Mouse (Mus musculus): ENCODE data around the gene Ppp1r9a.

Ppp1r9a gene

GRCm38 (mm10) chr6:4956651-4957050, 53.9 kb downstream of the Ppp1r9a start:
- DNase-seq (ENCODE audit: low spot score) = peak; percentile 37

GRCm38 (mm10) chr6:4962197-4962596, 59.5 kb downstream of the Ppp1r9a start:
- DNase-seq (ENCODE audit: low spot score) = no peak

- no peak for DNase-seq (ENCODE audit: low spot score)
Observed at GRCm38 (mm10) chr6:4963049-4963448, 60.3 kb downstream of the Ppp1r9a start.

- no peak for DNase-seq (ENCODE audit: low spot score)
Observed at GRCm38 (mm10) chr6:4967236-4967635, 64.5 kb downstream of the Ppp1r9a start.

- no peak for DNase-seq (ENCODE audit: low spot score)
Observed at GRCm38 (mm10) chr6:4971229-4971628, 68.5 kb downstream of the Ppp1r9a start.

GRCm38 (mm10) chr6:4972808-4973207, 70.1 kb downstream of the Ppp1r9a start:
- DNase-seq (ENCODE audit: low spot score) = no peak

GRCm38 (mm10) chr6:4973337-4973736, 70.6 kb downstream of the Ppp1r9a start:
- no peak for DNase-seq (ENCODE audit: low spot score)

- no peak for DNase-seq (ENCODE audit: low spot score)
Observed at GRCm38 (mm10) chr6:4977515-4977914, 74.8 kb downstream of the Ppp1r9a start.

GRCm38 (mm10) chr6:4978249-4978648, 75.5 kb downstream of the Ppp1r9a start:
- DNase-seq (ENCODE audit: low spot score) = no peak

- no peak for DNase-seq (ENCODE audit: low spot score)
Observed at GRCm38 (mm10) chr6:4978897-4979296, 76.2 kb downstream of the Ppp1r9a start.

- DNase-seq (ENCODE audit: low spot score) = no peak
Observed at GRCm38 (mm10) chr6:4980113-4980512, 77.4 kb downstream of the Ppp1r9a start.

GRCm38 (mm10) chr6:4982686-4983162, 80.0 kb downstream of the Ppp1r9a start:
- no peak for DNase-seq (ENCODE audit: low spot score)

- no peak for DNase-seq (ENCODE audit: low spot score)
Observed at GRCm38 (mm10) chr6:4985668-4986067, 83.0 kb downstream of the Ppp1r9a start.

GRCm38 (mm10) chr6:4987084-4987483, 84.4 kb downstream of the Ppp1r9a start:
- no peak for DNase-seq (ENCODE audit: low spot score)

GRCm38 (mm10) chr6:4988688-4989087, 86.0 kb downstream of the Ppp1r9a start:
- no peak for DNase-seq (ENCODE audit: low spot score)

GRCm38 (mm10) chr6:4992308-4992707, 89.6 kb downstream of the Ppp1r9a start:
- no peak for DNase-seq (ENCODE audit: low spot score)

- DNase-seq (ENCODE audit: low spot score) = no peak
Observed at GRCm38 (mm10) chr6:4993600-4994160, 91.0 kb downstream of the Ppp1r9a start.

GRCm38 (mm10) chr6:4994161-4994919, 91.6 kb downstream of the Ppp1r9a start:
- DNase-seq (ENCODE audit: low spot score) = no peak

- no peak for DNase-seq (ENCODE audit: low spot score)
Observed at GRCm38 (mm10) chr6:4997599-4997998, 94.9 kb downstream of the Ppp1r9a start.

GRCm38 (mm10) chr6:4998929-4999328, 96.2 kb downstream of the Ppp1r9a start:
- no peak for DNase-seq (ENCODE audit: low spot score)

GRCm38 (mm10) chr6:5000788-5001187, 98.1 kb downstream of the Ppp1r9a start:
- DNase-seq (ENCODE audit: low spot score) = no peak

GRCm38 (mm10) chr6:5005491-5006275, 103.0 kb downstream of the Ppp1r9a start:
- DNase-seq (ENCODE audit: low spot score) = no peak
